Mouse (Mus musculus): ENCODE measurements at regions not wholly inside any gene's neighbourhood (a gene's known extent, or its start where the extent isn't known, plus 50 kb on each side); places are given as distances from the start of the nearest gene placed in this dataset.

DNA sequence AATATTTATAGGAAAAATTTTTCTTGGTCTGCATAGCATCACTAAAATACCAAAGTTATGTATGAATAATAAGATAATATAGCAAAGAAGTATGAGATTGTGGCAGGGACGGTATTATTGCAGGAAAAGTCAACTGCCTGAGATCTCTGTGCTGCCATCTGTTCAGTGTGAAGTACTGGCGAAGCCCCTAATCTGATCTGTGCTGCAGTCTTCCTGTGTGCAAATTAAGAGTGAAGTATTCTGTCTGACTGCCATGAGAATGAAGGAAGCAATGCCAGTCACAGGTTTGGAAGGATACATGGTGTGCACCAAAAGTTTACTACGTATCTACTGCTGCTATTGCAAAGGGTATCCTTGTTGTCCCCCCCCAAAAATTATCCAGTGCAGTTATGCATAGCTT, 501.5 kb downstream of the Rab28 start:
- Histone ChIP-seq H3K36me3 (no peaks in the 10 kb centered on the region), H3K9me3 (replicated peaks) (no peaks in the 10 kb centered on the region), H3K27me3 (no peaks in the 10 kb centered on the region), H3K4me1 (no peaks in the 10 kb centered on the region), H3K9ac (no peak overlapping the region), H3K4me2 (replicated peaks) (no peak overlapping the region), H3K27ac (no peak overlapping the region), H3K4me3 (no peak overlapping the region)
- ATAC-seq (ENCODE audit: low FRiP score): no peak
- WGBS: 88% methylated on average over 3 of the region's 3 CpGs

DNA sequence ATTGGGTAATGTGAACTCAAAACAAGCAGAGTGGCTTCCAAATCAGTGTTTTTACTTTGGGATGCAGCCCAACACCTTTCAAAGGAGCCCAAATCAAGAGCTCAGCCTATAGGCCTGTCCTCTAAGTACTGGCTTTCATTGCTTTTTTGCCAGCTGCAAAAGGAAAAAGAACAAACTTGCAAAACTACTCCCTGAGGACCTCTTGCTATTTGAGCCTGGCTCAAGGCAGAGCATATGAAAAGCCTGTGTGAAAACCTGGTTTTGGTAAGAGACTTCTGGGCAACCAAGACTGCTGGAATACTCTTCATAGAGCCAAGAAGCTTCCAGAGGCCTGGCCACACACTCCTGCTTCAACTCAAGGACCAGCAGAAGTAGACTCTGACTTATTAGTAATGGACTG, 503.5 kb downstream of the Rab28 start:
- no peak overlapping the region for H3K9ac ChIP-seq
- no peak overlapping the region for H3K27ac ChIP-seq
- H3K4me1 ChIP-seq: no peaks in the 10 kb centered on the region
- H3K9me3 ChIP-seq (replicated peaks): no peaks in the 10 kb centered on the region
- no peak overlapping the region for H3K4me3 ChIP-seq
- H3K36me3 ChIP-seq: no peaks in the 10 kb centered on the region
- H3K4me2 ChIP-seq (replicated peaks): no peak overlapping the region
- ATAC-seq (ENCODE audit: low FRiP score): no peak
- H3K27me3 ChIP-seq: no peaks in the 10 kb centered on the region

DNA sequence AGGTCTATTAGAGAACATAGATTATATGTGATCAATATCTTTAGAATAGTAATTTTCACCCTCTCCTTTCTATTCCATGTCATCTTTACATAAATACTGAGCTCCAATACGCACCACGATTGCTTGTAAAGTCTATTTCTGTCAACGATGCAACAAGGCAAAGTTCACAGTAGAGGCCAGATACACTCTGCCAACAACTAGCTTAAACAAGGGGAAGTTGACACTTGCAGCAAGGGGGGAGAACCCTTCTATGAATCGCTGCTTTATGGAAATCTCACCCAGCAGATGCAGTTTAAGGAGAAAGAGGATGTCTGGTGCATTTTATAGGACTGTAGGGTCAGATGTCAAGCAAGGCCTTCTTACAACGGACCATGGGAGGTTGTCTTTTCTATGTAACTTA, 520.8 kb downstream of the Rab28 start:
- H3K4me1 ChIP-seq: no peaks in the 10 kb centered on the region
- H3K4me2 ChIP-seq (replicated peaks): no peak overlapping the region
- no peaks in the 10 kb centered on the region for H3K27me3 ChIP-seq
- H3K4me3 ChIP-seq: no peak overlapping the region
- ATAC-seq (ENCODE audit: low FRiP score): no peak
- WGBS: 69% methylated on average over 5 of the region's 5 CpGs
- no peaks in the 10 kb centered on the region for H3K9me3 ChIP-seq (replicated peaks)
- H3K27ac ChIP-seq: no peak overlapping the region
- no peaks in the 10 kb centered on the region for H3K36me3 ChIP-seq
- H3K9ac ChIP-seq: no peak overlapping the region

DNA sequence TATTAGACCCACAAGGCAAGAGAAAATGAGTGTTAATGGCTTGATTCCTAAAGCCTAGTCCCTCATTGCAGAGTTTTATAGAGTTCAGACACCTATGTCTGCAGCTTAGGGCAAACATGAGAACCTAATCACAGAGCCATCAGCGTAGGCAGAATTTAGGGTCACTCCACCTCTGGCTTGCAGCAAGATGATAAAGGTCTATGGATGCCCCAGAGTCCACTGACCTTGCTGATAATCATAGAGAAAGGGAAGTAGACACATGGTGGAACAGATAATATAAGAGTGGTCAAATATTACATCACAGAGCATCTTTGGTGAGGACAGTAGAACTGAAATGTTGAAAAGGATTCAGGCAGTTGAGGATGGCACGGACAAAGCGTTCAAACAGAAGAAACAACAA, 530.7 kb downstream of the Rab28 start:
- Histone ChIP-seq H3K4me3 (no peak overlapping the region), H3K36me3 (no peaks in the 10 kb centered on the region), H3K4me2 (replicated peaks) (no peak overlapping the region), H3K27me3 (no peaks in the 10 kb centered on the region), H3K9me3 (replicated peaks) (no peaks in the 10 kb centered on the region), H3K9ac (no peak overlapping the region), H3K4me1 (no peaks in the 10 kb centered on the region), H3K27ac (no peak overlapping the region)
- WGBS: 94% methylated on average over 3 of the region's 3 CpGs
- no peak for ATAC-seq (ENCODE audit: low FRiP score)

DNA sequence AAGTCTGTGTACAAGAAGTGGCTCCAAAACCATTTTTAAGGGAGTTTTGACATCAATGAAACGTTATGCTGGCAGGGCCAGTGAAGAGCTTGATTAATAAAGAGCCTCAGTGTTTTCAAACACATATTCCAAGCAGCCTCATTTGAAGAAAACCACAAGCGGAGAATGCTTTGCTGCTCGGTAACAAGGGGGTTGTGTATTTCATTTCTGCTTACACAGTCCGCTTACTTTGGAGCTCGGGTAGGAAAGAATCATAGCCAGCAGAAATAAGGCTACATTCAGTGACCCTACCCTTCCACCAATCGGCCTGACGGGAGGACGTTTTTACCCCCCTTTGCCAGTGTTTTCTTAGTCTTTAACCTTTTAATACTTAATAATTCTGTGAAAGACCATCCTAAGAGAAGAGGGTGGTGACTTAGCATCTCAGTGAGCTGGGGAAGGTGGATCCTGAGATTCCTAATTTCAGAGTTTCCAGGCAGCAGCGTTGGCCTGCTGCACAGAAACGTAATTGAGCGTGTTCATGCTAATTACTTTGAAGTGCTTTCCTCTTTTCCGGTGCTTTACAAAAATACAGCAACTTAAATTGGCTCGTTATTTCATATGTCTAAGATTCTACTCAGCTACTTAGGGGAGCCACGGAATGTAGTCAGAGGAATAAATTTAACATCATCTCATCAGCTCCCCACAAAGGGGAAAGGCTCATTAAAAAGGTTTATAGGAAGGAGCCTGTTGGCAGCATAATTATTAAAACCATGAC, 541.9 kb downstream of the Rab28 start:
- H3K9ac ChIP-seq: no peak overlapping the region
- no peaks in the 10 kb centered on the region for H3K4me1 ChIP-seq
- H3K27me3 ChIP-seq: no peaks in the 10 kb centered on the region
- H3K4me2 ChIP-seq (replicated peaks): no peak overlapping the region
- 75% methylated on average over 14 of the region's 14 CpGs for WGBS
- no peak for ATAC-seq (ENCODE audit: low FRiP score)
- H3K27ac ChIP-seq: no peak overlapping the region
- H3K36me3 ChIP-seq: no peaks in the 10 kb centered on the region
- no peaks in the 10 kb centered on the region for H3K9me3 ChIP-seq (replicated peaks)
- no peak overlapping the region for H3K4me3 ChIP-seq

DNA sequence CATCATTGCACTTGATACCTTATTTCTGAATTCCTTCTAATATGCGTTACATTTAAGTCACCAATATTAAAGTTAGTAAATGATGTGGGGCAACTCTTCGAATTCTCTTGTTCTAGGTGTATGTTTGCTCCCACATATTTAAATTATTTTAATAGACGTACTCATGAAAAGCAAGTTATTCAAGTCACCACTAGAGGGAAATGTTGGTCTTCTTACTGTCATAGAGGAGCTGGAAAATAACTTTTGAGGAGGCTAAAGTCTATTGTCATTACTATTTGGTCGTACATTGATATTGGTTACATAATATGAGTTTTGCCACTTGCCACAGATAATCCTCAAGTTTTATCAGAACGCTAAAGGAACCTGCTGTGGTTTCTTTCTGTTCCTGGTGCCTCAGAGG, 582.9 kb downstream of the Rab28 start:
- H3K27me3 ChIP-seq: no peaks in the 10 kb centered on the region
- H3K27ac ChIP-seq: no peak overlapping the region
- H3K4me2 ChIP-seq (replicated peaks): no peak overlapping the region
- no peak overlapping the region for H3K9ac ChIP-seq
- H3K36me3 ChIP-seq: no peaks in the 10 kb centered on the region
- no peaks in the 10 kb centered on the region for H3K9me3 ChIP-seq (replicated peaks)
- no peak for ATAC-seq (ENCODE audit: low FRiP score)
- WGBS: 28% methylated on average over 5 of the region's 5 CpGs
- H3K4me1 ChIP-seq: no peaks in the 10 kb centered on the region
- no peak overlapping the region for H3K4me3 ChIP-seq

DNA sequence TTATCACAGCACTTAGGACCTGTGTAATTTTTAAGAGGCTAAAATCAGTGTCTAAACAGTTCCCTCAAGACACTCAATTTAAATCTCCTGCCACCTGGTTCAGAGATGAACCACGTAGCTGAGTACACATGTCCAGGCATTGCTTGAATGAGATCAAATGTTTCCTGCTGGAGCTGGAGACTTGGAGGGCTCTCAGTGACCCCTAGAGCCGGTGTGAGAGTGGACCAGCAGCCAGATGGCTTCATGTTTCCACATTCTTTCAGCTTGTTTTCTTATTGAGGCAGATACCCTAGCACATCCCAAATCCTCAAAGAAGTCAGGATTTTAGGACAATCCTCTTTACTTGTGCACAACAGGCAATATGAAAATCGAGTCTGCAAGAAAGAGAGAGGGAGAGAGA, 590.3 kb downstream of the Rab28 start:
- H3K4me3 ChIP-seq: no peak overlapping the region
- H3K27me3 ChIP-seq: no peaks in the 10 kb centered on the region
- H3K9ac ChIP-seq: no peak overlapping the region
- H3K9me3 ChIP-seq (replicated peaks): no peaks in the 10 kb centered on the region
- 54% methylated on average over 3 of the region's 3 CpGs for WGBS
- no peaks in the 10 kb centered on the region for H3K4me1 ChIP-seq
- H3K4me2 ChIP-seq (replicated peaks): no peak overlapping the region
- ATAC-seq (ENCODE audit: low FRiP score): no peak
- no peaks in the 10 kb centered on the region for H3K36me3 ChIP-seq
- no peak overlapping the region for H3K27ac ChIP-seq

DNA sequence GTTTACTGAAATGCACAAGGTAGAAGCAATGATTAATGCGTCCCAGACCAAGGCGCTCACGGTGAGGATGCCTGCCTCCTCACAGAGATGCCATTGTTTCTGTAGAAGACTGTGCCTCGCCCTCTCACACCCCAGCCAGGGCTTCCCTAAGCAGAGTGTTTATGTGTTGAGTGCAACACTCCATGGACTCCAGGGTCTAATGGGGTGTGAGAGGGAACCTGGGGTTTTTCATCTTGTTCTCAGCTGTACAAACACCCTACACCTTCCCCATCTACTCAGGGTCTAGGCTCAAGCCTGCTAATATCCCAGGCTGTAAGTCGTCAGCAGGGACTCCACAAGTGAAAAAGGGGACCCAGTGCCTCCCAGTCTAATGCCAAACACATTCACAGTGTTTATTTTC, 620.2 kb downstream of the Rab28 start:
- Histone ChIP-seq H3K4me2 (replicated peaks) (no peak overlapping the region), H3K4me3 (no peak overlapping the region), H3K27me3 (no peaks in the 10 kb centered on the region), H3K27ac (no peak overlapping the region), H3K36me3 (no peaks in the 10 kb centered on the region), H3K4me1 (no peaks in the 10 kb centered on the region), H3K9ac (no peak overlapping the region), H3K9me3 (replicated peaks) (no peaks in the 10 kb centered on the region)
- ATAC-seq (ENCODE audit: low FRiP score): no peak
- WGBS: 52% methylated on average over 5 of the region's 5 CpGs

DNA sequence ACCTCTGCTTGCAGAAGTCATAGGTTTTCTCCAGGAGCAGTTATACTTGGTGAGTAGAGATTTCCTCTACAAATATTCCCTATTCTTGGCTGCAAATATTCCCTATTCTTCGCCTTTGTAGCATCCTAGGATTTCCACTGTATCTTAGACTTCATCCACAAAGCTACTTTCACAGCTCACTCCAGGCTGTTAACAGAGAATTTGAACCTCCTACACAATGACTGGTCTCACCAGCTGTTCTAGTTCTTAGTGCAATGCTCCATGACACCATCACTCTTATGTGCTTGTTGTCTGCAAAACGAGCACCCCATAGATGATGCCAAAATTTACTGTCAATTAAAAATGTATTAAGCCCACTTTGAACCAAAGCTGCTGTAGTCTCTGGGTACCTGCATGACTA, 631.5 kb downstream of the Rab28 start:
- ATAC-seq (ENCODE audit: low FRiP score): no peak
- Histone ChIP-seq H3K27me3 (no peaks in the 10 kb centered on the region), H3K4me1 (no peaks in the 10 kb centered on the region), H3K9me3 (replicated peaks) (no peaks in the 10 kb centered on the region), H3K9ac (no peak overlapping the region), H3K4me3 (no peak overlapping the region), H3K4me2 (replicated peaks) (no peak overlapping the region), H3K27ac (no peak overlapping the region), H3K36me3 (no peaks in the 10 kb centered on the region)
- WGBS: 85% methylated on average over 2 of the region's 2 CpGs

DNA sequence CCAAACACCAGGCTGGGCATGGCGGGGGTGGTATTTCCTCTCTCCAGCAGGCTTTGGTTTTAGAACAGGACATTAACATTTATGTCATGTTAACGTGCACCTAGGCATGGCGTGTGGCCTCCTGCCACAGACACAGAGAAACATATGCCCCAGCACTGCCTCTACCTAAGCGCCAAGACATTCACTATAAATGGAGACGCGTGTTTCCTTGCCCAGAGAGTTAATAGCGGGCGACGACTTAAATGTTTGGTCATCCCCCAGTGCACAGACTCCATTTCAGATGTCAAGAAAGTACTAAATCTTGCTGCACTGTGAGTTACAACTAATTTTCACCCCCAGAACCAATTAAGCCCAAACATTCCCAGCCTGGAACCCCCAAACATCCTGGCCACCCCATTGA, 646.3 kb downstream of the Rab28 start:
- H3K36me3 ChIP-seq: no peaks in the 10 kb centered on the region
- WGBS: 87% methylated on average over 9 of the region's 9 CpGs
- H3K27me3 ChIP-seq: no peaks in the 10 kb centered on the region
- no peak overlapping the region for H3K9ac ChIP-seq
- H3K4me2 ChIP-seq (replicated peaks): no peak overlapping the region
- H3K4me3 ChIP-seq: no peak overlapping the region
- H3K4me1 ChIP-seq: no peaks in the 10 kb centered on the region
- no peaks in the 10 kb centered on the region for H3K9me3 ChIP-seq (replicated peaks)
- ATAC-seq (ENCODE audit: low FRiP score): no peak
- H3K27ac ChIP-seq: no peak overlapping the region

DNA sequence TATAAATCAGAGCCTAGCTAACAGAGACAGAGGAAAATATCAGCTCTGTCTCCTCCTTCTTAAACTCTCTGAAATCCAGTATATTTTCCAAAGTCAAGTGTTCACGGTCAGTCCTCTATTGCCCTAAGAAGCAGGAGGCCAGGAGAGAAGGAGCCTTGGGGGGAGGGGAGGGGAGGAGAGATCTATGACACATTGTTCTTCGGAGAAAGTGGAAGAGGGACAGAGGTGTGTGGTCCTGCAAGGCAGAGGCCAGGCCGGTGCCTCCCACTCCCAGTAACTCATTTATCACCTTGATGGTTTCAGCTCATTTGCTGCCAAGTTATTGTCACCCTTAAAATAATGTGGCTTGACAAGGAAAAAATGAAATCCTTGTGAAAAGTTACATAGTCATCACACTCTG, 646.7 kb downstream of the Rab28 start:
- H3K27me3 ChIP-seq: no peaks in the 10 kb centered on the region
- no peaks in the 10 kb centered on the region for H3K9me3 ChIP-seq (replicated peaks)
- no peak overlapping the region for H3K27ac ChIP-seq
- ATAC-seq (ENCODE audit: low FRiP score): no peak
- no peak overlapping the region for H3K4me3 ChIP-seq
- no peaks in the 10 kb centered on the region for H3K36me3 ChIP-seq
- H3K4me2 ChIP-seq (replicated peaks): no peak overlapping the region
- H3K4me1 ChIP-seq: no peaks in the 10 kb centered on the region
- 51% methylated on average over 3 of the region's 3 CpGs for WGBS
- no peak overlapping the region for H3K9ac ChIP-seq

DNA sequence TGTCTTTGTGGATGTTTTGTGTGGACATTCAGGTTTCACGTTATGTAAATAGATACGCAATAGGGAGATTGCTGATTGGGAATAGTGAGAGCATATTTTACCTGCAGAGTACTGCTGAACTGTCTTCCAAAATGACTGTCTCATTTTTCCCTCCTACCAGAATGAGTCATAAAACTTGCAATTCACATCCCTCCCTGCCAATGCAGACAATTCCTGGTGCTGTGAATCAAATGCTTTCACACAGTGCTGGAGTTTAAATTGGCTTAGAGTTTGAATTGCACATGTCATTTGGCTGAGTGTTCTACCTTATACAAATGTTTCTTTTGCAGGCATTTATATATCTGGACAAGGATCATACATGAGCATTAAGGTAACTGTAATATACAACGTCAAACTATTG, 649.9 kb downstream of the Rab28 start:
- Histone ChIP-seq H3K9ac (no peak overlapping the region), H3K36me3 (no peaks in the 10 kb centered on the region), H3K27me3 (no peaks in the 10 kb centered on the region), H3K4me2 (replicated peaks) (no peak overlapping the region), H3K4me1 (no peaks in the 10 kb centered on the region), H3K4me3 (no peak overlapping the region), H3K9me3 (replicated peaks) (no peaks in the 10 kb centered on the region), H3K27ac (no peak overlapping the region)
- WGBS: 91% methylated on average over 3 of the region's 3 CpGs
- ATAC-seq (ENCODE audit: low FRiP score): no peak

DNA sequence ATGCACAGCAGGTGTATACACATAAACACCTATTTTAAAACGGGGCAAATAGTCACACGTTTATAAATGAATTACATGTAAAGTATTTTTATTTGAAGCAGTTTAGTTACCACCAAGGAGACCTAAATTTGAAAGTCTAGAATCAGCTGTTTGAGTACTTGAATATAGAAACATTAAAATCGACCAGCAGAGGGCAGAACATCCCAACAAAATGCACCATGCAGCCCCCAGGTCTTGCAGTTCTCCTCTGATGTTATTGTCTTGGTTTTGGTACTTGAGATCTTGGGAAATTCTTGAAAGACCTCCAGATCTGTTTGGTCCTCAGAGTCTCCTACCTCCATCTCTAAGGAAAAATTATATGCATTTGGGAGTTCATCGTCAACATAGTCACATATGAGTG, 656.0 kb downstream of the Rab28 start:
- H3K27ac ChIP-seq: no peak overlapping the region
- 27% methylated on average over 4 of the region's 4 CpGs for WGBS
- no peak for ATAC-seq (ENCODE audit: low FRiP score)

More for the DNA sequence above, 656.0 kb downstream of the Rab28 start:
- H3K36me3 ChIP-seq: no peaks in the 10 kb centered on the region
- no peak overlapping the region for H3K9ac ChIP-seq
- no peak overlapping the region for H3K4me3 ChIP-seq
- no peaks in the 10 kb centered on the region for H3K9me3 ChIP-seq (replicated peaks)
- no peak overlapping the region for H3K4me2 ChIP-seq (replicated peaks)
- no peaks in the 10 kb centered on the region for H3K4me1 ChIP-seq
- no peaks in the 10 kb centered on the region for H3K27me3 ChIP-seq

Measured in hindbrain, embryonic 12.5 days (tissue).